Mouse (Mus musculus) thymus, postnatal 14 days (tissue): ENCODE measurements around the gene Gm5129.

Experiments used
- DNase-seq: peaks from one replicate; pipeline ENCODE4 v3.0.0; 2021

The Gm5129 gene

DNA sequence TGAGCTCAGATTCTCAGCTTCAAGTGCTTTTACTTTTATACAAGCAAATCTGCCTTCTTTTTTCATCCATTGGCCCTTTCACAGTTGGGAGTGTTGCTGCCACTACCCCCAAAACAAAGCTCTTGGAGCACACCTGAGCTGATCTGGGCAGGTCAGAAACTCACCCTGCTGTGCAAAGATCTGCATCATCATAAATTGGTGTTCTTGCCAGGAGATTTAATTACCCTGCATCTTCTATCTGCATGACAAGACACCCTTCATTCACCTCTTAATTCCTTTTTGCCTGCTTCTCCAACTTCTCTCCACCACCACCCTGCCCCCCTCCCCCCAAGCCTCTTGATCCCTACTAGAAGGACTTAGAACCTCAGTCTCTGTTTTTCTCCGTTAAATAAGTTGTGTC, 14.6 kb downstream of the Gm5129 start:
- no peak for DNase-seq

DNA sequence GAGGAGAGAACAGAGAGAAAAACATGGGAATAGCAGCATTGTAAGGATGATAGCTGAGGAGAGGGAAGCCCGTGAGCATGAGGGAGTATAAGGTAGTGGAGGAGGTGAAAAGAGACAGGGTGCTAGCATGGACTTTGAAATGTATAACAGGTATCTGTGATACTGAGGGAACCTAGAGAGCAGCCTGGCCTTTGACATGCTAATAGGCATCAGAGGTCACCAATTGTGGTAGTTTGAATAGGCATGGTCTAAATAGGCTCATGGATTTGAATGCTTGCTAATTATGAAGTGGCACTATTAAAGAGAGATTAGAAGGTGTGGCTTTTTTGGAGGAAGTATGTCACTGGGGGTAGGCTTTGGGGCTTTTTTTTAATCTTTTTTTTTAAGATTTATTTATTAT, 22.8 kb downstream of the Gm5129 start:
- DNase-seq = no peak

- no peak for DNase-seq
Measured at GRCm38 (mm10) chr5:29711631-29712030, 24.1 kb downstream of the Gm5129 start.

GRCm38 (mm10) chr5:29708258-29708657, 27.5 kb downstream of the Gm5129 start:
- no peak for DNase-seq

- no peak for DNase-seq
Measured at GRCm38 (mm10) chr5:29707241-29707640, 28.5 kb downstream of the Gm5129 start.

GRCm38 (mm10) chr5:29699520-29700202, 36.1 kb downstream of the Gm5129 start:
- no peak for DNase-seq

DNA sequence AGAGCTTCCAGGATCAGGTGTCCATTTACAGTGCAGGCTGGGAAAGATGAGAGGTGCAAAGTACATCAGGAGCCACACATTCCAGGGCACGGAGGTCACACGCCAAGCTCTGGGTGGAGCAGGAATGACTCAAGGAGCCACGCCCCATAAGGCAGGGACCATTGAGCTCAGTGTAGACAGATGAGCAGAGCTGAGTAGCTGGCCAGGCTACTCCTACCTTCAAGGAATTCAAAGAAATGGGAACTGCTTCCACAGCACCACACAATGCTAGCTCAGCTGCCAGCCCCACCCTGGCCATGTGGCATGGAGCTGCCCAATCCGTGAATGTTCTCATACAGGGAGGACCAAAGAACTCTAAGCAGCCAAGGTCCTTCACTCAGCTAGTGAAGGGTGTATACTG, 37.2 kb downstream of the Gm5129 start:
- DNase-seq = no peak

DNA sequence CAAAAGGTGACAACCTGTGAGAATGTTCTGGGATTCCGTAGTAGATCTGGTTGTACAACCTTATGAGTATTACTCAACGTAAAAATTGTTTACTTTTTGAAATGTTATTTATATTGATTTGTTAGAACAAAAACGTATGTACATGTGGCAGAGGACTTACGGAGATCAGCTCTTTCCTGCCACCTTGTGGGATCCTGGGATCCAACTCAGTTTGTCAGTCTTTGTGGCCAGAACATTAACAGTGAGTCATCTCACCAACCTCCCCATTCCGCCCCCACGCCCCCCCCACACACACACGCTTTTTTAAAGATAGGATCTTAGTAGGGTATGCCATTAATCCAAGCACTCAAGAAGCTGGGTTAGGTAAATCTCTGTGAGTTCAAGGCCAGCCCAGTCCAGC, 47.4 kb downstream of the Gm5129 start:
- no peak for DNase-seq

DNA sequence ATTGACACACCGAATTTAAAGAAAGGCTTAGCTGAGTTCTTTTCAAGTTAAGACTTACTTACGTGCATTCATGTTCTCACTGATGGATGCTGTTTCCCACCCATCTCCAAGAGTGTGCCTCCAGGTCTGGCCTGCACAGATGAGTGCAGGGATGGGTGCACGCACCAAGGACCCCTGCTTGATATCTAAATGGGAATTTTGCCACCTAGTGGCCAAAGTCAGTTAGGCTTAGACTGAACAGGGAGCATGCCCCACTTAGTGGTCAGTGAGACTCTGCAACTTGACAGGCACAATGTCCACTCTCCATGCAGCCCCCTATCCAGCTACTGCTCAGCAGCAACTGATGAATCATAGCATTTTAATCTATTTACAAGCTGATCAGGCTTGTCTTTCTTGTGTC, 48.1 kb downstream of the Gm5129 start:
- DNase-seq = peak; percentile 59
